Mouse (Mus musculus): ENCODE results near the gene Brsk2.
A peak's percentile ranks its signal among the peaks of the same experiment; 100 is the strongest.

Gene Brsk2

GRCm38 (mm10) chr7:141955565-141956173 lies 6.1 kb downstream of the Brsk2 start:
- no peak for DNase-seq (ENCODE audit: low spot score in 2 of 2)

- no peak for DNase-seq (ENCODE audit: low spot score in 2 of 2)
Measured at GRCm38 (mm10) chr7:141956174-141956566, 6.6 kb downstream of the Brsk2 start.

DNA sequence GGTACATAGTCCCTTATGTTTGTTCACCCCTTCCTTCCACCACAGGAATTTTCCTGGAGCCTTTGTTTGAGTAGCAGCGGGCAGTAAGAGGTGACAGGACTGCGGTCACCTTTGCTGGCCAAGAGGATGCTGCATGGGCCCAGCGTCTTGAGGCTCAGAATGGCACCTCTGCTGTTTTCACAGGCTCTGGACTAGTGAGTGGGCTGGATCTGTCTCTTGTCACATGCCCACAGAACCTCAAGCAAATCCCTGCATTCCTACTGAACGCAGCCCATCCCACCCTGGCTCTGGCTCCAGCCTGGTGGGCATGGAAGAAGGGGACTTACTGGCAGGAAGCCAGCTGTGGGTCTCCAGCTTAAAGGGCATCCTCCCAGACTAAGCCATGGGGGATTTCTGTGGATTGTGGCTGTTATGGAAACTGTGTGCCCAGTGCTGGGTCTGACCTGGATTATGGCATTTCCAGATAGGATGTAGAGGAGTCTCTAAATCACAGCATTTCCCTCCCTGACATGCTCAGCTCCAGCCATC lies 8.0 kb downstream of the Brsk2 start:
- DNase-seq (ENCODE audit: low spot score in 2 of 2): no peak

- DNase-seq (ENCODE audit: low spot score in 2 of 2): no peak
Measured at GRCm38 (mm10) chr7:141958211-141958610, 8.7 kb downstream of the Brsk2 start.

GRCm38 (mm10) chr7:141959133-141959532 lies 9.6 kb downstream of the Brsk2 start:
- no peak for DNase-seq (ENCODE audit: low spot score in 2 of 2)

DNA sequence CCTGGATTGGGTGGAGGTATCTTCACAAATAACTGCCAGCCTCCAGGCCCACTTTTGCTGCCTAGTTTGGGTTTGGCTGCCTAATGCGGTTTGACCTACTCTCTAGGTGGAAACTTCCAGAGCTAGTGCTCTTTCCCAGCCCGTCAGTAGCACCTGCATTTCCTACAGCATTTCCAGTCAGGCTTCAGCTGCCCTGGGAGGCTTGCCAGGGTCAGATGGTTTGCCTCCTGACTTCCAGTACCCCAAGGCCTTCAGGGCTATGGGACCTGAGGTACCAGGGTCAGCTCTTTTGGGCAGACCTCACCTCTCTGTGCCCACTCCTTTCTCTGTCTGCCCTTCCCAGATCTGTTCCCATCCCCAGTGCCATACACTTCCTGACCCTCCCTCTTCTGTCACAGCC lies 11.4 kb downstream of the Brsk2 start:
- DNase-seq (ENCODE audit: low spot score in 2 of 2): no peak

DNA sequence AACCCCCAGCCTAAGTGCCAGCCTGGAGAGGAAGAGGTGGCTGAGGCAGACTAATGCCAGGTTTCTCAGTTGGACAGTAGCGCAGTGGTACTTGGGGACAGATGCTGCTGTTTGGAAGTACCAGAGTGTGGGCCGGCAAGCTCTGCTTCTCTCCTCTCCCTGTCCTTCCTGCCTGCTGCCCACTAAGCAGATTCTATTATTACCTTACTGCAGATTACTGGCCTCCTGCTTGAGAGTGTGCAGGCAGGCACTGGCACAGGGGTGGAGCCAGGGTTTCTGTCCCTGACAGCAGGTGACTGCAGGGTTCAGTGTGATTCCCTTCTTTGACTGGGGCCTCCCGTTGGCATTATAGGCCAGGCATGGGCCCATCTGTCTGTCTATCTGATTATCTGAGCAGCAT lies 11.9 kb downstream of the Brsk2 start:
- no peak for DNase-seq (ENCODE audit: low spot score in 2 of 2)

- DNase-seq (ENCODE audit: low spot score in 2 of 2): no peak
Measured at GRCm38 (mm10) chr7:141962521-141962920, 13.0 kb downstream of the Brsk2 start.

DNA sequence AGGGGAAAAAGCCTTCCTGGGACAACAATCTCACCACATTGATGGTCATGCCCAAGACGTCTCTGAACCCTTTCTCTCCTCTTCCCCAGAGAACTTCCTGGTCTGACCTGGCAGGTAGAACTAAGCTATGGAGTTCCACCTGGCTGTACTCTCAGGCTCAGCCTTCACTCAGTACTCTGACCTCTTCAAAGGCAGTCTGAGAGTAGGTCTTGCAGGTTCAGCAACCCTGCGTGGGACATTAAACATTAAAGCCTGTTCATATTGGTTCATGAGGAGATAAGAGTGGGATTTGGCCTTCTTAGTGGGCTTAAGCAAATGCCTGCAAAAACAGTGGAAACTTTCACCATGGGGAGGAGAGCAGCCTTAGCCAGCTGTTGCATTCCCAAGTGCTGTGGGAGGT lies 16.7 kb downstream of the Brsk2 start:
- DNase-seq (ENCODE audit: low spot score in 2 of 2): no peak

- no peak for DNase-seq (ENCODE audit: low spot score in 2 of 2)
Measured at GRCm38 (mm10) chr7:141972831-141973619, 23.5 kb downstream of the Brsk2 start.

DNA sequence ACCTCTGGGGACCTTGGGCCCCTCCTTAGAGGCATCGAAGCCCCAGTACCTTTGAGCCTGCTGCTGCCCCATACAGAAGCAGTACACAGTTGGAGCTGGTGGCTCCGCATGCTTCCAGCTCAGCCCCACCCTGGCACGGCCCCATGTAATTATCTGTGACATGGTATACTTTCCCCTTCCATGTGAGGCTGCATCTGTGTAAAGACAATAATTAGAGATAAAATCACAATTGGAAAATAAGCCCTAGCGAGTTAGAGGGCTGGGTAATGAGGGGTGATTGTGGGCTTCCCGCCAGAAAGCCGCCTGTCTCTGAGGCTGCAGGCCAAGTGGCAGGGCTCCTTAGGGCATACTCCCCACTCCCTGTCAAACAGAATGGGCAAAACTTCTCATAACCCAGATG lies 28.5 kb downstream of the Brsk2 start:
- DNase-seq (ENCODE audit: low spot score in 2 of 2): peak in 1 of 2 experiments; percentile 30

GRCm38 (mm10) chr7:141979247-141979646 lies 29.7 kb downstream of the Brsk2 start:
- no peak for DNase-seq (ENCODE audit: low spot score in 2 of 2)

GRCm38 (mm10) chr7:141981237-141981636 lies 31.7 kb downstream of the Brsk2 start:
- no peak for DNase-seq (ENCODE audit: low spot score in 2 of 2)

- DNase-seq (ENCODE audit: low spot score in 2 of 2): no peak
Measured at GRCm38 (mm10) chr7:141988314-141988806, 38.8 kb downstream of the Brsk2 start.

DNA sequence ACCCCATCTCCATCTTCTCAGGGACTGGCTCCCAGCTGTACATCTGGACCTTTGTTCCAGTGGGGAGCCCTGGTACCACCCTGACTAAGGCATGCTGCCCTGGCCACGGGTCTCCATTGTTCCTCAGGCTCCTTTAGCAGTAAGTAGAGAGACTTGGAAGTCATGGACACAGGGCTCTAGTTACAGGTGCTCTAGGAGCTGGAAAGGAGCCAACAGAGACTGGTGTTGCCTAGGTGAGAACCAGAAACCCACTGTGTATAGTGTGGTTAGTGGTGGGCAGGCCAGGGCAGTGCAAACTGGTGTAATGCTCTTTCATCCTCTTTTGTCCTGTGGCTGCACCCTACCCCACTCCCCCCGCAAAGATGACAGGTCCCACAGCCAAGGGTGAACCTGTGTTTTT lies 41.6 kb downstream of the Brsk2 start:
- no peak for DNase-seq (ENCODE audit: low spot score in 2 of 2)

GRCm38 (mm10) chr7:141994121-141994520 lies 44.6 kb downstream of the Brsk2 start:
- no peak for DNase-seq (ENCODE audit: low spot score in 2 of 2)

GRCm38 (mm10) chr7:142000661-142001060 lies 51.1 kb downstream of the Brsk2 start:
- no peak for DNase-seq (ENCODE audit: low spot score in 2 of 2)

DNA sequence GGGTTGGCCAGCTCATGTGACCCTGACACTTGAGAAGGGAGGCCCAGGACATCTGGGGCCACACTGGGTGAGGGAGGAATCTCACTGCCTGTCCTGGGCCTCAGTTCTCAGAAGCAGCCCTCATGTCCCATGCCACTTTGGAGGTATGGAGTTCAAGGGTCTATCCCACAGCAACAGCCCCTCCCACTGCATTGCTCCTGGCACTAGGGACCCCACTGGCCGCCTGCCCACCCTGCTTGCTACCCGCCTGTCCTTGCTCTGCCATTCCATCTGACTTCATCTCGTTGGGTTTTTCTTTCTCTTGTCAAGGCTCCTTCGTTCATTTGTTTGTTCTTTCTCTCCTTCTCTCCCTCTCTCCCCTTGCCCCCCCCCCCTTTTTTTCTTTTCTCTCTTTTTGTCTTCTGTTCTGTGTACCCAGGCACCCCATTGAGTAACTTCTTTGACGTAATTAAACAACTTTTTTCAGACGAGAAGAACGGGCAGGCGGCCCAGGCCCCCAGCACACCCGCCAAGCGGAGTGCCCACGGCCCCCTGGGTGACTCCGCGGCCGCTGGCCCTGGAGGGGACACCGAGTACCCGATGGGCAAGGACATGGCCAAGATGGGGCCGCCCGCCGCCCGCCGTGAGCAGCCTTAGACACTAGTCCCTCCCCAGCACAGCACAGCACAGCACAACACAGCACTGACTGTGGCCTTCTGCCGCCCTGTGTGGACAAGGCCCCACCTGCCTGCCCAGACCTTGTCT lies 52.2 kb downstream of the Brsk2 start:
- DNase-seq (ENCODE audit: low spot score in 2 of 2): no peak

GRCm38 (mm10) chr7:142016562-142016961 lies 67.0 kb downstream of the Brsk2 start:
- no peak for DNase-seq (ENCODE audit: low spot score in 2 of 2)

- DNase-seq (ENCODE audit: low spot score in 2 of 2): no peak
Measured at GRCm38 (mm10) chr7:142019699-142020098, 70.1 kb downstream of the Brsk2 start.

- DNase-seq (ENCODE audit: low spot score in 2 of 2): no peak
Measured at GRCm38 (mm10) chr7:142020827-142021226, 71.3 kb downstream of the Brsk2 start.

DNA sequence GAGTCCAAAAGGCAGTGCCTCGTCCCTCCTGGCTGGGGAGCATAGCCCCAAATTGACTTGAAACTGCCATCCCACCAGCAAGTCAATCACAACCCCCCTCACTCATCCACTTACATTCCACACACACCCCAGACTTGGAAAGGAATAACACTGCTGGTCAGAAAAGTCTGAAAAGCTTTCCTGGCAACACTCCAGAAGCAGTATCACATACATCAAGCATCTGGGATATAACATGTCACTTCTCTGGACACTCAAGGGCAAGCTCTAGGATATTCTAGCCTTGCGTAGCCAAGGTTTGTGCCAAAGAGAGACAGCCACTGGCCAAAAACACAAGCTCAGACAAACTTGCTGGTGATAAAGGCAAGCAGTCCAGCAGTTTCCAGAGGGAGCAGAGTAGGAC lies 75.6 kb downstream of the Brsk2 start:
- no peak for DNase-seq (ENCODE audit: low spot score in 2 of 2)
